Mouse (Mus musculus) olfactory bulb, adult 2 months (tissue): ENCODE measurements around the gene Pan2.

Experiments
- CTCF ChIP-seq: fragments of 200-500 bp; IDR thresholded peaks from 2 replicates; pipeline ENCODE4 v1.5.1; 2012; ENCODE audit warnings: low read depth, mild to moderate bottlenecking, low read length, moderate library complexity; ENCODE audit not compliant: insufficient read depth
- POLR2A ChIP-seq: fragments of 200-500 bp; IDR thresholded peaks from 2 replicates; pipeline ENCODE4 v1.6.1; 2012; ENCODE audit warnings: mild to moderate bottlenecking, low read depth, low read length, moderate library complexity; ENCODE audit not compliant: insufficient read depth

GRCm38 (mm10) chr10:128359226-128359625 lies 56.1 kb downstream of the Pan2 start:
- TF ChIP-seq POLR2A (no peak), CTCF (no peak)
